Mouse (Mus musculus): ENCODE data around the gene Unc13b.

- no peak for TF ChIP-seq CTCF (IDR thresholded peaks at IDR 0.05)
- no peak for TF ChIP-seq EP300 (IDR thresholded peaks at IDR 0.05)
These were observed 25.3 kb upstream of the Unc13b start for GRCm38 (mm10) chr4:43033481-43033880.

Data from lung, postnatal 0 days (tissue).